Mouse (Mus musculus) lung, postnatal 10 days (tissue): ENCODE results near the gene Gm20431.
A peak's percentile ranks its signal among the peaks of the same experiment; 100 is the strongest.

Source experiments
- DNase-seq: peaks from one replicate; pipeline ENCODE4 v3.0.0; 2021

Gm20431 gene

GRCm38 (mm10) chr2:167568112-167568511 is 93.2 kb downstream of the Gm20431 start:
- DNase-seq, result no peak

GRCm38 (mm10) chr2:167565682-167566081 is 95.6 kb downstream of the Gm20431 start:
- DNase-seq, result peak; percentile 69

GRCm38 (mm10) chr2:167565312-167565656 is 96.0 kb downstream of the Gm20431 start:
- DNase-seq, result no peak

- no peak for DNase-seq
These were observed 96.6 kb downstream of the Gm20431 start for GRCm38 (mm10) chr2:167564551-167565311.

GRCm38 (mm10) chr2:167563703-167564102 is 97.6 kb downstream of the Gm20431 start:
- DNase-seq, result peak; percentile 41

GRCm38 (mm10) chr2:167563035-167563434 is 98.3 kb downstream of the Gm20431 start:
- DNase-seq, result no peak

GRCm38 (mm10) chr2:167562101-167562500 is 99.2 kb downstream of the Gm20431 start:
- DNase-seq, result peak; percentile 59

GRCm38 (mm10) chr2:167559413-167559812 is 101.9 kb downstream of the Gm20431 start:
- DNase-seq, result no peak
